Mouse (Mus musculus) layer of hippocampus, postnatal 10 days (tissue): ENCODE data around the gene Peli2. TPM values are rescaled to one million over a fixed set of nuclear protein-coding genes. Genes with fewer than 3 reads are reported as not detected.
"Not testable (repeated sequence)": the region's sequence is repeated elsewhere in the genome, so short reads cannot be mapped to it uniquely, and the experiment has no call there.

Source experiments
- DNase-seq, 2 experiments: peaks; one replicate each; pipeline ENCODE4 v3.0.0; 2021; ENCODE audit warnings: low spot score in 2 of 2
- long read RNA-seq: library from polyadenylated mRNA; stranded (forward); transcript quantifications from one replicate; pipeline ENCODE4 v2.0.0, GENCODE M21; 2023
- total RNA-seq, 2 experiments: library from RNA; stranded (reverse); gene quantifications; 2 replicates each; pipeline ENCODE4 v1.2.3; 2021

Peli2 gene
- 10 to 100 TPM; 20.4 to 23.5 TPM for total RNA-seq
- long read RNA-seq, full-length matches to known transcripts: 1 of 3 reads
- long read RNA-seq, partial matches to known transcripts: 0 of 3 reads
- long read RNA-seq, other reads (novel, unspliced or antisense): 2 of 3 reads

- DNase-seq: peak; percentile 67 to 76
Measured at GRCm38 (mm10) chr14:48120752-48121528, at the start of gene Peli2. Peli2 (plus strand) TSS chr14:48120823.

- no peak for DNase-seq
Measured at GRCm38 (mm10) chr14:48072104-48072503, 48.5 kb upstream of the Peli2 start.

- DNase-seq: peak; percentile 33 to 44
Measured at GRCm38 (mm10) chr14:48073247-48074161, 47.1 kb upstream of the Peli2 start.

GRCm38 (mm10) chr14:48079574-48079973 lies 41.0 kb upstream of the Peli2 start:
- not testable (repeated sequence) for DNase-seq

GRCm38 (mm10) chr14:48083836-48084812 lies 36.5 kb upstream of the Peli2 start:
- peak; percentile 20 to 41 for DNase-seq

GRCm38 (mm10) chr14:48086682-48087297 lies 33.8 kb upstream of the Peli2 start:
- no peak for DNase-seq

- no peak for DNase-seq
Measured at GRCm38 (mm10) chr14:48087298-48087830, 33.3 kb upstream of the Peli2 start.

- DNase-seq: no peak
Measured at GRCm38 (mm10) chr14:48090465-48090864, 30.2 kb upstream of the Peli2 start.

GRCm38 (mm10) chr14:48091160-48091559 lies 29.5 kb upstream of the Peli2 start:
- DNase-seq: no peak

GRCm38 (mm10) chr14:48098253-48098652 lies 22.4 kb upstream of the Peli2 start:
- no peak for DNase-seq

GRCm38 (mm10) chr14:48099354-48099753 lies 21.3 kb upstream of the Peli2 start:
- no peak for DNase-seq

GRCm38 (mm10) chr14:48106453-48106852 lies 14.2 kb upstream of the Peli2 start:
- DNase-seq: no peak

- DNase-seq: peak in 1 of 2 experiments; percentile 49
Measured at GRCm38 (mm10) chr14:48117986-48118385, 2.6 kb upstream of the Peli2 start.

- DNase-seq: peak in 1 of 2 experiments; percentile 28
Measured at GRCm38 (mm10) chr14:48119012-48119647, 1.5 kb upstream of the Peli2 start.

GRCm38 (mm10) chr14:48119648-48120270 lies 864 bp upstream of the Peli2 start:
- no peak for DNase-seq

- DNase-seq: no peak
Measured at GRCm38 (mm10) chr14:48120443-48120751, 226 bp upstream of the Peli2 start.

GRCm38 (mm10) chr14:48121529-48122517 lies 1.2 kb downstream of the Peli2 start:
- no peak for DNase-seq

GRCm38 (mm10) chr14:48124011-48124410 lies 3.4 kb downstream of the Peli2 start:
- no peak for DNase-seq
